Mouse (Mus musculus) Patski (cell line): ENCODE measurements around the gene Kifc3. TPM values are rescaled to one million over a fixed set of nuclear protein-coding genes. Genes with fewer than 3 reads are reported as not detected.

Experiments
- ATAC-seq: fragments of 100-300 bp; one replicate; pipeline ENCODE4 v1.8.0; 2021
- CTCF ChIA-PET: fragments of 350-600 bp; sonication (Branson Sonifier 250); formaldehyde crosslinking; loops from one replicate; lab custom pipeline; 2022; ENCODE audit warnings: inconsistent platforms; lab: Charles Lee
- POLR2A ChIA-PET: fragments of 350-600 bp; sonication (Branson Sonifier 250); formaldehyde crosslinking; loops from one replicate; lab custom pipeline; 2022; ENCODE audit warnings: antibody characterized with exemption, inconsistent platforms; lab: Charles Lee
- DNase-seq: peaks from one replicate; pipeline ENCODE4 v3.0.0-alpha.2; 2011; ENCODE audit warnings: low read depth, low spot score
- H3K27me3 ChIP-seq: fragments of 371-371 bp; one replicate; pipeline ENCODE4 v1.5.1; 2021
- CTCF ChIP-seq: fragments of 100-300 bp; IDR thresholded peaks from one replicate; pipeline ENCODE4 v1.5.1; 2021
- in situ Hi-C: fragments of 300-500 bp; cut with MboI; formaldehyde crosslinking; loops from 3 replicates; pipeline ENCODE4 v1.11.1; 2018; ENCODE audit warnings: low pct_unique_long_range_greater_than_20kb, mixed read lengths
- polyA plus RNA-seq: library from polyadenylated mRNA; unstranded; gene quantifications from one replicate; pipeline ENCODE4 v1.2.3, GENCODE M21; 2021

Kifc3 gene
- polyA plus RNA-seq, 1 experiment from 2014 or later = 158 TPM

- CTCF ChIA-PET = interaction anchor here (1.0 to 2.1 kb wide), 2 partner anchors 13 to 58 kb away, joined by 3 to 5 read pairs; no protein-coding TSS in a partner anchor
- no peak for ATAC-seq
- no peak for TF ChIP-seq CTCF
- no peak for DNase-seq
- POLR2A ChIA-PET = interaction anchor here (0.6 to 0.9 kb wide), 2 partner anchors 17 to 48 kb away, joined by 3 read pairs; no protein-coding TSS in a partner anchor
- no peaks in the 10 kb centered on the region for H3K27me3 ChIP-seq
- in situ Hi-C loops = no loop called here
Observed at GRCm38 (mm10) chr8:95146044-95146745, 56.4 kb downstream of the Kifc3 start.

- in situ Hi-C loops = no loop called here
- POLR2A ChIA-PET = interaction anchor here (0.6 kb wide), 1 partner anchor 37 kb away, joined by 3 read pairs; no protein-coding TSS in a partner anchor
- CTCF ChIA-PET = interaction anchor here (1.8 to 2.1 kb wide), 2 partner anchors 10 to 59 kb away, joined by 4 to 5 read pairs; no protein-coding TSS in a partner anchor
- no peak for DNase-seq
- ATAC-seq = no peak
- no peaks in the 10 kb centered on the region for H3K27me3 ChIP-seq
- TF ChIP-seq CTCF = no peak
Observed at GRCm38 (mm10) chr8:95144631-95145015, 58.0 kb downstream of the Kifc3 start.

GRCm38 (mm10) chr8:95143805-95144630 lies 58.6 kb downstream of the Kifc3 start:
- no peak for ATAC-seq
- in situ Hi-C loops = no loop called here
- ChIA-PET CTCF (interaction anchor here (1.8 to 2.1 kb wide), 2 partner anchors 11 to 60 kb away, joined by 4 to 5 read pairs; no protein-coding TSS in a partner anchor), POLR2A (interaction anchor here (0.6 kb wide), 1 partner anchor 38 kb away, joined by 3 read pairs; no protein-coding TSS in a partner anchor)
- TF ChIP-seq CTCF = no peak
- no peak for DNase-seq
- no peaks in the 10 kb centered on the region for H3K27me3 ChIP-seq

- POLR2A ChIA-PET = interaction anchor here (0.6 to 2.4 kb wide), 4 partner anchors 9 to 153 kb away, joined by 3 to 17 read pairs (median 5); no protein-coding TSS in a partner anchor
- peak; percentile 20 for ATAC-seq
Observed at GRCm38 (mm10) chr8:95142985-95143804, 59.4 kb downstream of the Kifc3 start.

GRCm38 (mm10) chr8:95142075-95142831 lies 60.4 kb downstream of the Kifc3 start:
- POLR2A ChIA-PET = interaction anchor here (0.5 to 2.4 kb wide), 8 partner anchors 8 to 227 kb away, joined by 3 to 17 read pairs (median 4); no protein-coding TSS in a partner anchor
- in situ Hi-C loops = no loop called here
- ATAC-seq (peak; percentile 13), DNase-seq (no peak)
- TF ChIP-seq CTCF = no peak
- CTCF ChIA-PET = interaction anchor here (0.7 to 2.4 kb wide), 2 partner anchors 37 to 58 kb away, joined by 3 to 5 read pairs; no protein-coding TSS in a partner anchor
- no peaks in the 10 kb centered on the region for H3K27me3 ChIP-seq

More at GRCm38 (mm10) chr8:95142985-95143804, 59.4 kb downstream of the Kifc3 start:
- no peaks in the 10 kb centered on the region for H3K27me3 ChIP-seq
- in situ Hi-C loops = no loop called here
- no peak for TF ChIP-seq CTCF
- CTCF ChIA-PET = interaction anchor here (0.7 kb wide), 1 partner anchor 36 kb away, joined by 3 read pairs; no protein-coding TSS in a partner anchor
- DNase-seq = no peak

- no peak for TF ChIP-seq CTCF
- DNase-seq (no peak), ATAC-seq (no peak)
- H3K27me3 ChIP-seq = no peaks in the 10 kb centered on the region
- ChIA-PET CTCF (interaction anchor here (1.4 to 2.4 kb wide), 2 partner anchors 14 to 59 kb away, joined by 5 read pairs; no protein-coding TSS in a partner anchor), POLR2A (interaction anchor here (0.5 to 2.4 kb wide), 7 partner anchors 9 to 226 kb away, joined by 3 to 17 read pairs (median 4); no protein-coding TSS in a partner anchor)
- in situ Hi-C loops = no loop called here
Observed at GRCm38 (mm10) chr8:95141469-95142074, 61.0 kb downstream of the Kifc3 start.

GRCm38 (mm10) chr8:95141026-95141425 lies 61.6 kb downstream of the Kifc3 start:
- POLR2A ChIA-PET = interaction anchor here (0.6 to 2.4 kb wide), 6 partner anchors 9 to 1094 kb away, joined by 3 to 17 read pairs (median 4); no protein-coding TSS in a partner anchor
- TF ChIP-seq CTCF = no peak
- CTCF ChIA-PET = interaction anchor here (1.4 to 2.4 kb wide), 2 partner anchors 14 to 60 kb away, joined by 5 read pairs; no protein-coding TSS in a partner anchor
- no peaks in the 10 kb centered on the region for H3K27me3 ChIP-seq
- ATAC-seq (no peak), DNase-seq (no peak)
- in situ Hi-C loops = no loop called here

- ChIA-PET CTCF (interaction anchor here (1.4 to 2.4 kb wide), 2 partner anchors 15 to 60 kb away, joined by 5 read pairs; no protein-coding TSS in a partner anchor), POLR2A (interaction anchor here (0.6 to 1.6 kb wide), 5 partner anchors 9 to 1093 kb away, joined by 3 to 6 read pairs (median 3); no protein-coding TSS in a partner anchor)
- ATAC-seq = no peak
- H3K27me3 ChIP-seq = no peaks in the 10 kb centered on the region
- TF ChIP-seq CTCF = no peak
- in situ Hi-C loops = no loop called here
- DNase-seq = no peak
Observed at GRCm38 (mm10) chr8:95140555-95140954, 62.1 kb downstream of the Kifc3 start.
